Mouse (Mus musculus) heart, postnatal 25 days (tissue): ENCODE measurements around the gene Irx4. TPM values are rescaled to one million over a fixed set of nuclear protein-coding genes. Genes with fewer than 3 reads are reported as not detected.

ENCODE experiments used
- DNase-seq: peaks from one replicate; pipeline ENCODE4 v3.0.0; 2022; ENCODE audit warnings: low spot score
- intact Hi-C: fragments of 180-260 bp; cut with DNase I; formaldehyde crosslinking; loops from one replicate; pipeline ENCODE4 v1.15.1; 2025
- total RNA-seq, 2 experiments: library from RNA; stranded (reverse); gene quantifications; 2 replicates each; pipeline ENCODE4 v1.2.3; 2021

Irx4 gene
- total RNA-seq, 2 experiments from 2014 or later, result 26.0 to 27.0 TPM

DNA sequence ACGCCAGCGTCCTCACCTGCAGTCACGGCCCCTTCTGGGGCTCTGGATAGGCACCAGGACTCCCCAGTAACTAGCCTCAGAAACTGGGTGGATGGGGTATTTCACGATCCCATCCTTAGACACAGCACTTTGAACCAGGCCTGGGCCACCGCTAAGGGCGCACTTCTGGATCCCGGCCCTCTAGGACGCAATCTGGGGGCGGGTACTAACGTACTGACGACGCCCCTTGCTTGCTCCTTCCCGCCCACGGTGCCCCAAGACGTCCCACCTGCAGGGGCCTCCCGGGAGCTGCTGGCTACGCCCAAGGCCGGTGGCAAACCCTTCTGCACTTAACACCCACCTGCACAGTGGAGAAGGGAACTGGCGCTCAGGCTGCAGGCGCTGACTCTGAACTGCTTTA is 8.4 kb downstream of the Irx4 start:
- intact Hi-C loops, result no loop called here
- no peak for DNase-seq

DNA sequence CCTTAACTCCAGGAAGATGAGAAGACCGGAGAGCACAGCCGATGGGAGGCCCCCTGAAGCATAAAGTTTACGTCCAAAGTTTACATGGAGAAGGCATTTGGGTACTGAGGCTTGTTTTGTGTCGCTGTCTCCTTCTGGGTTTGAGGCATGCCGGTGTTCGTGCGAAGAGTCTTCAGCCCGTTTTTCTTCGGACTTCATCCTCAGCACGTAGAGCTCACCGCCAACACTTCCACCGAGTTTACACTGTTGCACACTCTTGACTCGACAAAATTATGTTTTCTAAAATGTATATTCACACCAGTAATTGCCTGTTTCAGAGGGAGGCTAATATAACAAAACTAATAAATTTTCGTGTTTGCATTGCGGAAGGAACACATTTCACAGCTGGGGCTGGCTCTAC is 9.0 kb downstream of the Irx4 start:
- DNase-seq, result no peak
- intact Hi-C loops, result no loop called here

DNA sequence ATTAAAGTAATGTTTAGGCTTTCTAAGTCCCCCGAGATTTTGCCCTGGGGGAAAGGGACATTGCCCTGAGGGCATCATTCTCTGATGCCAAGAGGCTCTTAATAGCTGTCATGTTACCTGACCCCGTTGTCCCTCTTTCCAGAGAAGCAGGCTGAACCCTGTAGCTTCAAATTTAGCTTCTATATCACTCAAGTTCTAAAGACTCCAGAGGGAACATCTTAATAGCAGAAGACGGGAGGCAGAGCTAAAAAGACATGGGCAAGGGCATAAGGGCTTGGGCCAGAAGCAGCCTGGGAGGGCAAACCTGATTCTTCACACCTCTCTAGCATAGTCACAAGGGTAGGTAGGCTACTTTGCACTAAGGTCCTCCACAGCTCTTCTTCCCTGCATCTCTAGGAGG is 9.6 kb downstream of the Irx4 start:
- intact Hi-C loops, result no loop called here

DNA sequence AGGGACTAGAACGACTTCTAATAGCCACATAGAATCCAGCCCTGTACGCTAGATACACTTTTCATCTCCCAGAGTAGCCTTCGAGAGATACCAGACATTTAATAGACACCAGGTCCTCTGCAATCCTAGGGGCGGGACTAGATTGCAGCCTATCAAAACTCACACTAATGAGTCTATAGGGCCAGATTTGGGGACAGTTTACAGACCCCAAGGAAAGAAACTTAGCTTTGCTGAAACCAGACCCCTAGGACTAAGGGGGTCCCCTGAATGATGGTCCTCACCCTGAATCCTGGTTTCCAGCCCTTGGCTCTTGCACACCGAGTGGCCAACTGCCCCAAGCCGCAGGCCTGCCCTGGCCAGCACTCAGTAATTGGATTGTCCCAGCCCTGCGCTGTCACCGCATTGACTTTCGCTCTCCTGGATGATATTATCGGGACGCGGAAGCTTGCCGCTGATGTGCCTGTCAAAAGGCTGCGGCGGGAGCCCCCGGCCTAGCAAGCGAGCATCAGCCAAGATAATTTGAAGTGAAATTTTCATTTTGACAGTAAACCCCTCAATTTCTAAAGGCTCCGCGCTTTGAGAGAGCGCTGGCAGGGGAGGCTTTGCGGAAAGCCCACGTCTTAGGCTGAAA is 10.3 kb downstream of the Irx4 start:
- intact Hi-C loops, result no loop called here
- no peak for DNase-seq

More for the DNA sequence above, 9.6 kb downstream of the Irx4 start:
- DNase-seq, result no peak

DNA sequence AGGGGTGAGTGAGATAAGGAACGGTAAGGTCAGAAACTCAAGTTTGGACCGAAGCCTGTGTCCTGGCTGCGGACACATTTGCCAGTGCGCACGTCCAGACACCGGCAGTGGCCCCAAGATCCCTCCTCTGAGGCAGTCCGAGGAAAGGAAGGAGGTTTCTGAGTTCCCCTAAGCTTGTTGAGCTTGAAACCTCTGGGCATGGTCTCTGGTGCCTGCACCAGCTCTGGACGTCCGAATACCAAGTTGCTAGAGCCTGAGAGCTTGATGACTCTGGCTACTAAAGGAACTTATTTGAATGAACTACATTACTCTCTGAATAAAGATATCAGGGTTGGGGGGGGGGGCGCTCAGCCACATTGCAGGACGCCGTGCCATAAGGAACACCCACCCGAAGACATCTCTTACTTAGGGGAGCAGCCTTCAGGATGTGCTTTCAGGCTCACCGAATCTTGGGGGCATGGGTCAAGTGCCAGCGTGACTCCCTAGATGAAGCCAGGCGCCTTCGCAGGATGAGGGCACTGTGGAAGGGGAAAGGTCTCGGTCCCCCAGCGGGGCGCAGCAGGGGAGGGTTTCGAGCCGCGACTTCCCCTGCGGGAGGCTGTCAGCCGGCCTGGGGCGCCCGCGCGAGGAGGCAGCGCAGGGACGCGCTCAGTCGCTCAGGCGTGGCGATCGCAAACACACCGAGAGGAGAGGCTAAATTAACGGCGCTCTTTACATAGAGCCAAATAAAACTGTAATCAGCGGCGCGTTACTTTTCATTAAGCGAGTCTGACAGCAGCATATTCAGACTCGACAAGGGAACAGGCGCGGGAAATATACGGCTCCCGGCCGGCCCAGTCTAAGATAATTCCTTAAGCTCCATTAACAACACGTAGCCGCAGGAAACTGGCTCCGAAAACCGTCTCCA is 11.3 kb downstream of the Irx4 start:
- no peak for DNase-seq
- intact Hi-C loops, result no loop called here

DNA sequence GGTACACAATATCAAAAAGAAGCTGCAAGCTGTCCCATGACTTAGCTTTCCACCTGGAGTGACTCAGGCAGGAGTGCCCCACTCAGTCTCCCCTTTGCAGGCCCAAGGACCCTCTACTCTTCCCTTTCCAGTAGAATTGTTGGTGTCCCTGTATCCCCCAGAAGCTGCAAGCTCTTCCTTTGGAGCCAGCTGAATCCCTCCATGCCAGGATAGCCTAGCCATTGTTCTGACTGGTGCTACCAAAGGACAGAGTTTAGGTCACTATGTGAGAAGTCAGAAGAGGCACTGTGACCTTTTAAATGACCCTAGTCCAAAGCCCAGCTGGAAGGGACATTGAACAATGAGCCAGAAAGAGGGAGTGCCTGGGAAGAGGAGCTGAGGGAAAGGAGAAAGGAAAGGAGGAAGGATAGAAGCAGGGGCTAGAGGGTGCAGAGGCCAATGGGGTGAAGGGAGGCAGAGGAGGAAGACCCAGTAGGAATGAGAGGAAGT is 12.6 kb downstream of the Irx4 start:
- DNase-seq, result no peak
- intact Hi-C loops, result no loop called here

DNA sequence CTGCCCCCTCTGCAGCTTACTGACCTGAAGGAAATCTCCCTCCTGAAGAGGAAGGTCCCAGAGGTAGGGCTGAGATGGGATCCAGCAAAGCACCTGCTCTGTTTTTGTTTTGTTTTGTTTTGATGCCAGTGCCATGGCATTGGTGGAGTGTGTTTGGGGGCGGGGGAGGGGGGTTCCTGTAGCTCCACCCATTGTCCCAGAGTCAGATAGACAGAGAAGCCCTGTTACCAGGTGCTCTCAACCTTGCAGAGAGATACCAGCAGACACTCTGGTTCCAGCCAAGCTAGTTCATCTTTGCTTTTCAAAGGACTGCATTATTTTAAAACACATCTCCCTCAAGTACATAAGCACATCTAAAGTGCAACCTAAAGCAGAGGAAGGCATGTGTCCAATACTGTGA is 13.3 kb downstream of the Irx4 start:
- intact Hi-C loops, result no loop called here
- DNase-seq, result no peak

DNA sequence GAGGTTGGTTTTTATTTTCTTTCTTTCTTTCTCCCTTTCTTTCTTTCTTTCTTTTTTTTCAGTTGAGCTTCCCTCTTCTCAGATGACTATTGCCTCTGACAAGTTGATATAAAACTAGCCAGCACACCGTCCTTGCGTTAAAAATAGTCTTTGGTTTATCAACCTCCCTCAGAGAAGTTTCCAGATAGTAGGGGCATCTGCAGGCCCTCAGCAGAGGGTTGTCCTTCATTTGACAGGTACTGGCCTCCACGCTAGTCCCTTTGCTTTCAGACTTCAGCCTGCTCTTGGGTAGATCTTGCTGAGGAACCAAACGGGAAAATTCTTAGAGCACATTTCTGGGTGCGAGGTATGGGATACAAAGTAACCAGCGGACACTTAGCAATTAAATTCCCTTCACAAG is 17.1 kb downstream of the Irx4 start:
- intact Hi-C loops, result no loop called here
- no peak for DNase-seq

DNA sequence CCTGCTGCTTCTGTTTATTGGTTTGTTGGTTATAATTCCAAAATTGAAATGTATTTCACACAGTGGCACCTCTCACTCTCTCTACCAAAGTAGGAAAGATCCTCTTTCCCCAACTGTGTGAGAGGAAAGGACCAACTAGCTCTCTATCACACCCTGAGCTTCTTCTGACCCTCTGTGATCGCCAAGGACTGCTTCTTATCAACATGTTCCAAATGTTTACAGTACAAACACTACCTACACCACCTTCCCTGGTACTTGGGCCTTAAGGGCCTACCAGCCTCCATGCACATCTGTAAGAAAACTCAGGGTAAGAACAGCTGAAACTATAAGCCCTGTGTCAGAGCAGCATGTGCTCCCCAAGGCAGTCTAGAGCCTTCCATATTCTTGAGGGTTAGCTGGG is 17.5 kb downstream of the Irx4 start:
- intact Hi-C loops, result no loop called here
- no peak for DNase-seq

DNA sequence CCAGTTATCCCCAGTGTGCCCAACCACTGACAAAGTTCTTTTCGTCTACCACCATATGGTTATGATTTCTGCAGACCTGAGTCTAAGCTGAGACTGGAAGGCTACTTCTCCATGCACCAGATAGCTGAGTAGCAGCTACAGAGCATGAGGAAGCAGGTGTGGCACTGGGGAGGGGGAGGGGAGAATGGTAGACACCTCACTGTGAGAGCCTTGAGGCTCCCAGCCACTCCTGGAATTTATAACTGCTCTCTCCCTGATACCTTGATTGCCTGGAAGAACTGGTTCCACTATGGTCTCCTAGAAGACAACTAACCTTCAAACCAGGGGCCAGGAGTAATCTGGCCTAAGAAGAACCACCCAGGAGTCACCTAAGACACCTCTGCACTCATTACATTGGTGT is 18.9 kb downstream of the Irx4 start:
- no peak for DNase-seq
- intact Hi-C loops, result no loop called here

DNA sequence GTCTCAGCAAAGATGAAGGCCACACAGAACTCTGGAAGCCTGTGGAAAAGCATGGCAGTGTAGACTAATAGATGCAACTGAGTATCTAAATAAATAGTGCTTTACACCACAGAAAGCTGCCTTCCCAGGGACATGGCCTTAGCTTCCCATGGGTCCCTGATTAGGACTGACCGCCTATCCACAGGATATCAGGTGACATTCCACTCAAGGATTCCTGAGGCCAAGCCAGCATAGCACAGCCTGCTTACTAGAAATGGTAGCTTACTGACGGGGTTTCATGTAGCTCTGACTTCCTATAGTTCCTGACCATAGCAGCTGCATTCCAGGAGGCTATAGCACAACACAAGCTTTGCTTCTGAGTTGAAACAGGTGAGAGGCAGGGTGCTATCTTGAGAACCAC is 22.1 kb downstream of the Irx4 start:
- no peak for DNase-seq
- intact Hi-C loops, result no loop called here

DNA sequence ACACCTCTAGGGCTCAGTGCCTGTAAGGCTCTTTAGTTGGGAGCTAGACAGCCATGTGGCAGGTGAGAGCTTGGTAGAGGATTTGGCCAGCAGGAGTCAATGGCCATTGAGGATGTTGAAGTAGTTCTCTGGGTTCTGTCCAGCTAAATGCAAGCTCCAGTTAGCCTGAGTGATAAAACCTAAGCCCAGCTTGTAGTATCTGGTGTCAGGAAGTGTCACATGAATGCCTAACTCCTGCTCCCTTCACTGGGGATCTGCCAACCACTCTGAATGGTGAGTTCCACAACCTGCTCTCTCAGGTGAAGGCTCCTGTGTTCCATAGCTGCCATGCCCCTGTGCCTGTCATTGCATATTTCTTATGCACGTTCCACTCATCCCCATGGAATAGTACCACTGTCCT is 23.3 kb downstream of the Irx4 start:
- intact Hi-C loops, result no loop called here
- DNase-seq, result no peak

DNA sequence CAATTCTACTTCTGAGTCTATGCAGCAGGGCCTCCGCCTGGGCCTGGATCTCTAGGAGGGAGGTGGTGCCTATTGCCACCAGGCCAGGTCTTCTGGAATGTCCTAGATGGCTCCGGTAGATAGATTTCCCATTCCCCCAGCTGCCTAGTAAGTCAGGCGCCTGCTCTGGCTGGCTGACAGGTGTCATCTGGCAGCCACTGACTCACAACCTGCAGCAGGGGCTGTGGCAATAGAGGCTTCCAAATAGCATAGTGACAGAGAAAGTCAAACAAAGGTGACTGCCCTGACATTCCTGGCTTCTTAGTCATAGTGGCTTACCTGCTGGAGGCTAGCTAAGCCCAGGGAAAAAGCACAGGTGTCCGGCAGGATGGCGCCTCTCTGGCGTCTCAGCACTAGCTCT is 29.9 kb downstream of the Irx4 start:
- intact Hi-C loops, result no loop called here

DNA sequence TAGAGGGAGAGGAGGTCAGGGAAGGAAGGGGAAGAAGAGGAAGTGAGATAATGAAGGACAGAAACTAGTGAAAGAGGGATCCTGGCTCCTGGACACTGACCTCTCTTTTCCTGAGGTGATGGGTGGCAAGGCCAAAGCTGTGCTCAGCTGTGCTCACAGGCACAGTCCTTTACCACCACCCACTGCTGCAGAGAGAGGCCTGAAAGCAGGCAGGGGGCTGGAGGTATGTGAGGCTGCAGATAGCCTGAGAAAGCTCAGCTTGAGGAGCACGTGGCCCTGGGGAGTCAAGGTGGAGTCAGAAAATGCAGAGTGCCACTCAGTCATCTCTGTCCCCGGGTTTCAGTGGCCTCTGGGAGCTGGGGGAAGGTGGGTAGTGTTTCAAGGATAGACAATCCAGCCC is 30.8 kb downstream of the Irx4 start:
- intact Hi-C loops, result no loop called here
- DNase-seq, result no peak

More for the DNA sequence above, 29.9 kb downstream of the Irx4 start:
- DNase-seq, result no peak

DNA sequence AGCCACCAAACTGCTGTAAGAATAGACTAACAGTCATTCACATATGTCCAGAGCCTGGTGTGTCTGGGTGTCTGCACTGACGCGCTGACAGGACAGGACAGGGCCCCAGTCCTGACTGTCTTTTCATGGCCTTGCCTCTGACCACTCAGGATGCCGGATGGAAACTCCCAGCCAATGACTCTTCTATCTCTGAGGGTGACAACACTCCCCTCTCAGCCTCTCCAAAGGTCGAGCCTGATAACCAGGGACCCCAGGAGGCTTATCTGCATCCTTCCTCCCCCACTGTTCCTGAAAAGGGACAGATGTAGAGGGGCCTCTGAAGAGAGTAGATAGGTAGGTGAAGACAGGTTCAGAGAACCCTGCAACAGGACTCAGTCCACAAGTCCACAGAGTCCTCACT is 38.4 kb downstream of the Irx4 start:
- intact Hi-C loops, result no loop called here
- no peak for DNase-seq

DNA sequence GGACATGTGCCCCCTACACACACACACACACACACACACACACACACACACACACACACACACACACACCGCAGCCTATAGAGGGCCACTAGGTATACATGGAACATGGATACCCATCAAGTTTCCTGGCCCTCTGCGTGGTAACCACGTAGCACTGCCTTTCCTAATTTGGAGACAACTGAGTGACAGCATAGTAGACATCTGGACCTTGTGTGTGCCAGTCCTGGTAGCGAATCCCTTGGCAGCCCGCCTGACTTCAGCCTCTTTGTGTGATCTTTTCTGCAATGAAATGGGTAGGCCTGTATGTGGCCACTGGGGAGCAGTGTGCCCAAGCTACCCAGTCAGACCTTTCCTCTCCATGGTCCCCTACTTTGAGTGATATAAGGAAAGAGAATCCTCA is 39.0 kb downstream of the Irx4 start:
- intact Hi-C loops, result no loop called here
- DNase-seq, result no peak

DNA sequence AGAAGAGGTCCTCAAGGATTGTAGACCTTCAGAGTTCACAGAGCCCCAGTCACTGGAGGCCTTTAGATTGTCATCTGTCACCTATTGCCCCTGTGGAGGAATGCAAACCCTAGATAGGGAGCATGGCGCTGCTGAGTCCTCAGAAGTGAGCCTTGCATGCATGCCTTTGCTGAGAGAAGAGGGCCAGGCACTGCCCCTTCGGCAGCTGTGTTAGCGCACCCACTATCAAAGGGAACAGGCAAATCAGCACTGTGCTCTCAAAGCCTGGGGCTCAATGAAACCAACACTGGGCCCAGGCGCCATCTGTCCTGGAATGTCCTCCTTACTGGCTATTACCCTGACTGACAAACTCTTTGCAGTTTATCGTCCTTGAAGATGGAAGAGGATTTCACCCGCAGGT is 44.5 kb downstream of the Irx4 start:
- intact Hi-C loops, result no loop called here
- DNase-seq, result no peak

DNA sequence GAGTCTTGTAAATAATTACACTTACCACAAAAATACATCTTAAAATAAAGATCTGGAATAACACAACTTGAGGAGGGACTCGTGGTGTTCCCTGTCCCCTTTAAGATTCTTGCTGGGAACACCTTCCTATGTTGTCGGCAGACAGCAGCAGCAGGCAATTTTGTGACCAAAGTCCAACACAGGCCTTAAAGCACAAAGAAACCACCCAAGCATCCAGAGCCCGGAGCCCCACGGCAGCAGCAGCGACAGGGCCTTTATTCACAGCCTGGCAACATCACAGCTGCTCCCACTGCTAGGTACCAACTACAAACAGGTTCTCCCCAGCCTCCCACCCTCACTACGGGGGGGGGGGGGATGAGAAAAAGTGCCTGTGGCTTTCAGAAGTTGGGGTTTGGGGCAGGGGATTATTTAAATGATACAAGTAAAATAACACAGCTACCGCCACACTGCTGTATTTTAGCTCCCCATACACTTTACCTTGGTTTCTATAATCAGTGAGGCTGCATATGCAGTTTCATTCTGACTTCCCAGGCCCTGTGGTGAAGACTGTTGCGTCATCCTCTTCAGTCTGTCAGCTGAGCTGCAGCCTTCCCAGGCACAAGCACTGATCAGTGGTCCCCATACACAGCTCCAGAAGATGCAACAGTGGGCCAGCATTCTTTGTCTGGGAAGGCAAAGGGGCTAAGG is 45.3 kb downstream of the Irx4 start:
- no peak for DNase-seq
- intact Hi-C loops, result no loop called here

DNA sequence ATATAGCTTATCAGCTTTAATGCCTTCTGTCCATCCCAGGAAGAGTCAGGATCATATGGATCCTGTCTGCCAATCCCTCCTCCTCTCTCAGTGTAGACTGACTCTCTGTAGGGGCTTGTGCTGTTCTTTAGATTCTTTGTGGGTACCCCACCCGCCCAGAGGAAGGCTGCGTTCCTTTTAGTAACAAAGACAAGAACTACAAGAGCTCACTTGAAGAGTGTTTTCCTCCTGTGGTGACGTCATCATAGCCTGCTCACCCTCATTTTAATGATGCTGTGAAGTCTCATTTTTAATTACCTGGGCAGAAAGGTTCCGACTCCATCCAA is 45.8 kb downstream of the Irx4 start:
- intact Hi-C loops, result no loop called here
- no peak for DNase-seq

DNA sequence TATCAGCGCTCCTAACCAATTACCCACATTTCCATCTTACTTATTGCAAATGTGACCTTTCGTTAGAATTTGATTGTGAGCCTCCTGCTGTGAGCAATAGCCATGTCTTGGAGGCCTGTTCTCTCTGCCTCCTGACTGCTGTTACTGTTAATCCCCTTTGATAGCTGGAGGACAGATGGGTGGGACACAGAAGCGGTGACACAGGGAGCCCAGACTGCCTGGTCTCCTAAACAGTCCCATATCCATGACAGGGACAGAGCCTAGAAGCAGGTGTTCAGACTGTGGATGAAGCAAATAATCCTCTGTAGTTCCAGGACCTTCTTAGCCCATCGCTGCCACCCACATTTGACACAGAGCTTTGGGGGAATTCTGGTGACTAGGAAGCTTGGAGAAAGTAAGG is 46.2 kb downstream of the Irx4 start:
- intact Hi-C loops, result no loop called here
- no peak for DNase-seq
